Mouse (Mus musculus) heart, adult 2 months (tissue): Measurements from ENCODE around the gene Elovl5.

Source experiments
- CTCF ChIP-seq: fragments of 200-600 bp; IDR thresholded peaks from 2 replicates; pipeline ENCODE4 v1.8.1; 2022; ENCODE audit warnings: antibody characterized with exemption, mild to moderate bottlenecking, moderate library complexity
- EP300 ChIP-seq: fragments of 200-500 bp; IDR thresholded peaks from 2 replicates; pipeline ENCODE4 v1.6.1; 2011; ENCODE audit warnings: low read depth, low read length, control low read depth; ENCODE audit not compliant: insufficient read depth
- POLR2A ChIP-seq: fragments of 200-500 bp; IDR thresholded peaks from 2 replicates; pipeline ENCODE4 v1.6.1; 2011; ENCODE audit warnings: mild to moderate bottlenecking, low read depth, low read length, control low read depth; ENCODE audit not compliant: insufficient read depth

- TF ChIP-seq POLR2A (no peak), CTCF (no peak), EP300 (no peak)
Measured at GRCm38 (mm10) chr9:78015816-78016215, 98.7 kb downstream of the Elovl5 start.
